Mouse (Mus musculus) neural tube, embryonic 14.5 days (tissue): ENCODE data around the gene Sipa1. TPM values are rescaled to one million over a fixed set of nuclear protein-coding genes. Genes with fewer than 3 reads are reported as not detected.
A peak's percentile ranks its signal among the peaks of the same experiment; 100 is the strongest.

ENCODE experiments used
- ATAC-seq: fragments of 200-750 bp; cut with Nextera tagmentation; 2 replicates; pipeline ENCODE4 v1.8.0; 2017; ENCODE audit warnings: low read depth, mild to moderate bottlenecking, moderate TSS enrichment, moderate library complexity
- H3K27ac ChIP-seq: fragments of 300-500 bp; sonication (generic); 2 replicates; pipeline ENCODE4 v1.5.1; 2014; ENCODE audit warnings: low read depth, mild to moderate bottlenecking, control low read depth, low read length, moderate library complexity, mixed read lengths
- H3K27me3 ChIP-seq: fragments of 300-500 bp; sonication (generic); 2 replicates; pipeline ENCODE4 v1.6.1; 2014; ENCODE audit warnings: low read length; ENCODE audit not compliant: control insufficient read depth, insufficient read depth
- H3K36me3 ChIP-seq: fragments of 300-500 bp; sonication (generic); 2 replicates; pipeline ENCODE4 v1.6.1; 2014; ENCODE audit warnings: low read length, mixed read lengths; ENCODE audit not compliant: control insufficient read depth, insufficient read depth
- H3K4me1 ChIP-seq: fragments of 300-500 bp; sonication (generic); 2 replicates; pipeline ENCODE4 v1.6.1; 2014; ENCODE audit warnings: low read length; ENCODE audit not compliant: control insufficient read depth, insufficient read depth
- H3K4me2 ChIP-seq: fragments of 300-500 bp; sonication (generic); 2 replicates; pipeline ENCODE4 v1.6.1; 2014; ENCODE audit warnings: mild to moderate bottlenecking, low read depth, low read length, control low read depth
- H3K4me3 ChIP-seq: fragments of 300-500 bp; sonication (generic); 2 replicates; pipeline ENCODE4 v1.5.1; 2014; ENCODE audit warnings: low read depth, low read length, control low read depth, mixed read lengths
- H3K9ac ChIP-seq: fragments of 300-500 bp; sonication (generic); replicated peaks from 2 replicates; pipeline ENCODE4 v1.6.1; 2014; ENCODE audit warnings: low read depth, mild to moderate bottlenecking, control low read depth, low read length, mixed read lengths
- H3K9me3 ChIP-seq: fragments of 300-500 bp; sonication (generic); 2 replicates; pipeline ENCODE4 v1.6.1; 2016; ENCODE audit warnings: low read length; ENCODE audit not compliant: control insufficient read depth
- WGBS: fragments of 180-500 bp; shearing (Covaris S2); extraction: QIAGEN DNeasy Blood & Tissue Kit; methylation state at CpG from one replicate; pipeline ENCODE4 v1.1.7; 2014; 5-methylcytosine and 5-hydroxymethylcytosine counted together
- polyA plus RNA-seq: library from polyadenylated mRNA; unstranded; fragments of >200 nt; fragmentation: Nextera tagmentation; extraction: Ambion mirVana; gene quantifications from 2 replicates; pipeline ENCODE4 v1.2.1, GENCODE M21; 2014

The Sipa1 gene
- polyA plus RNA-seq, 1 experiment from 2014 or later = 7.7 TPM

DNA sequence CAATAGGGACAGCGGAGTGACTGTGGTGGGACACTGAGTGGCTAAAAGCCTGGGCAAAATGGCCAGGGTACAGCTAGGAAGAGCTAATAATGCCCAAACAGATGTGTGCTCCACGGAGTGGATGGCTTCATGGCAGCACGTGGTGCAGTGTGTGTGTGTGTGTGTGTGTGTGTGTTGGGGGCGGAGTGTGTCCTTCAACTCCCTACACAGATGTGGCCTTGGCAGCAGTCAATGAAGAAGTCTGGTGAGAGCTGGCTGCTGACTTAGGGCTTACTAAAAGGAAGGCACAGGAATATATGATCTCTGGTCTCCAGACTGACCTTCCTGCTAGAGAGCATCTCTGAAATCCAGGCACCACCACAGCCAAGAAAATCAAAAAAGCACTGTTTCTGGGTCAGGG is 4.9 kb upstream of the Sipa1 start:
- 87% methylated on average over 4 of the region's 4 CpGs for WGBS
- Histone ChIP-seq H3K4me2 (no peak overlapping the region), H3K36me3 (peaks cover 58% of the 10 kb centered on the region), H3K4me1 (peaks cover 5% of the 10 kb centered on the region; the same call in 1 of the 2 replicates), H3K4me3 (no peak overlapping the region), H3K9ac (no peak overlapping the region), H3K9me3 (no peaks in the 10 kb centered on the region), H3K27ac (no peak overlapping the region), H3K27me3 (no peaks in the 10 kb centered on the region)
- ATAC-seq = no peak

DNA sequence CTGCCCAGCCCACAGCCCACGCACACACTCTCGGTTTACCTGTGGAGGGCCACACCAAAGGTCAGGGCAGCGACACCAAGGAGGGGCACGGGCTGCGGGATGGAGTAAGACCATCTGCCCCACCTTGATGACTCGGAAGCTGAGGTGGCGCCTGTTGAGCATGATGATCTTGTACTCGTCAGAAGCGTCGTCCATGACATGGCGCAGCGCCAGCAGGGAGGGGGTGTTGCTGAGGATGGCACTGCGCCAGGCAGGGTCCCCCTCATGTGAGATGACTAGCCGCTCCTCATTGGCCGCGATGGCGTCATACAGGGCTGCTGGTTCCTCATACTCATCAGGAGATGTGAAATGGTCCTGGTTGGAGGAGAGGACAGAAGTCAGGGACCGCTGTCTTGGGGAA is 2.9 kb upstream of the Sipa1 start:
- H3K9me3 ChIP-seq = no peaks in the 10 kb centered on the region
- ATAC-seq = no peak
- H3K36me3 ChIP-seq = peaks cover 40% of the 10 kb centered on the region
- no peaks in the 10 kb centered on the region for H3K27me3 ChIP-seq
- H3K4me1 ChIP-seq = peaks cover 5% of the 10 kb centered on the region; the same call in 1 of the 2 replicates
- H3K4me2 ChIP-seq = no peak overlapping the region
- no peak overlapping the region for H3K9ac ChIP-seq
- H3K4me3 ChIP-seq = no peak overlapping the region
- no peak overlapping the region for H3K27ac ChIP-seq
- WGBS = 95% methylated on average over 18 of the region's 18 CpGs

DNA sequence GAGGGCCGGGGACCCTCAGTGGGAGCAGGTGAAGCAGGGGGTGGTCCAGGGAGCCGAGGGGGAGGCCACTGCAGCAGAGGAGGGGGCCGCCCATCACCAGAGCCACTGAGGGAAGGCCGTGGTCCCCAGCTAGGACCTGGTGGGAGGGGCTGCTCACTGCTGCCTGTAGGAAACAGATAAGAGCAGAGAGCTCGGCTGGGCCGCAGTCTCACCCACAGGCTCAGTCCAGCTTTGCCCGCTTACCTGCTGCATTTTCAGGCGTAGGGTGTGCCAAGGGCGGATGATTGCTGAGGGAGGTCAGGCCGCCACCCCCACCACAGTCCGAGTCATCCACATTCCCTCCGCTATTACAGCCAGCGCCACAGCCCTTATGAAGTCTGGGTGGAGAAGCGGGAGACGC is 2.0 kb upstream of the Sipa1 start:
- no peak overlapping the region for H3K9ac ChIP-seq
- H3K4me3 ChIP-seq = no peak overlapping the region
- no peak overlapping the region for H3K4me2 ChIP-seq
- H3K9me3 ChIP-seq = no peaks in the 10 kb centered on the region
- H3K36me3 ChIP-seq = peaks cover 36% of the 10 kb centered on the region
- H3K4me1 ChIP-seq = peaks cover 5% of the 10 kb centered on the region; the same call in 1 of the 2 replicates
- H3K27ac ChIP-seq = no peak overlapping the region
- no peak for ATAC-seq
- 95% methylated on average over 15 of the region's 15 CpGs for WGBS
- H3K27me3 ChIP-seq = no peaks in the 10 kb centered on the region

DNA sequence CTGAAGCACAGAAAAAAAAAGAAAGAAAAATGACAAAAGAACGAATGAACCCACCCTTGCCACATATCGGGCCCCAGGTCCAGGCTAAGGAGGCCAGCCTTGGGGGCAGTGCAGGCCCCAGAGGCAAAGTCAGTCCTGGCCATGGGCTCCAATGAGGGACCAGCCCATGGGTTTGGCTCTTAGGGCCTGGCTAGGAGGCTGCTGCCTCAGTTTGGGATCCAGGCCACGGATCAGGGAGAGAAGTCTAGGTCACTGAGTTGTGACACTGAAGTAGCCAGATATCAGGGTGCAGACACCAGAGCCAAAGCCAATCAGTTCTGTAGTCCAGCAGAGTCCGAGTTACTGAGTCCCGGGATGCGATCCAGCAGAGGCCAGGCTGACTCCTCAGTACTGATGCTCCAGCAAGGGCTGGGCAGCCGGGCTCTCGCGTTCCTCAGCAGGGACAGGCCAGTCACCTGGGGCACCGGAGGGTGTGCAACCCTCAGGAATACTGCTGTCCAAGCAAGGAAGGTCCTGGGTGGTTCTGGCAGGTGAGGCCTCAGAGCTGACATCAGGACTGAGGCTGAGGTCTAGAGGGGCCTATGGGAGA is 1.3 kb upstream of the Sipa1 start:
- ATAC-seq = no peak
- WGBS = 93% methylated on average over 10 of the region's 10 CpGs
- no peak overlapping the region for H3K4me3 ChIP-seq
- peaks cover 5% of the 10 kb centered on the region; the same call in 1 of the 2 replicates for H3K4me1 ChIP-seq
- H3K36me3 ChIP-seq = peaks cover 33% of the 10 kb centered on the region
- no peaks in the 10 kb centered on the region for H3K9me3 ChIP-seq
- H3K4me2 ChIP-seq = no peak overlapping the region
- H3K27ac ChIP-seq = no peak overlapping the region
- no peaks in the 10 kb centered on the region for H3K27me3 ChIP-seq
- H3K9ac ChIP-seq = no peak overlapping the region

- Histone ChIP-seq H3K36me3 (peaks cover 26% of the 10 kb centered on the region), H3K27ac (peak overlapping the region; percentile 17; the same call in 1 of the 2 replicates), H3K27me3 (no peaks in the 10 kb centered on the region), H3K4me1 (peaks cover 5% of the 10 kb centered on the region; the same call in 1 of the 2 replicates), H3K9me3 (no peaks in the 10 kb centered on the region), H3K4me3 (no peak overlapping the region), H3K4me2 (peak overlapping the region; percentile 48), H3K9ac (no peak overlapping the region)
- WGBS = 80% methylated on average over 8 of the region's 8 CpGs
- no peak for ATAC-seq
These were observed 1.2 kb downstream of the Sipa1 start for GRCm38 (mm10) chr19:5662310-5662709.

GRCm38 (mm10) chr19:5660942-5661751 is 2.4 kb downstream of the Sipa1 start:
- Histone ChIP-seq H3K27me3 (no peaks in the 10 kb centered on the region; the same call in 1 of the 2 replicates), H3K36me3 (peaks cover 16% of the 10 kb centered on the region), H3K4me2 (peak overlapping the region; percentile 8; the same call in 1 of the 2 replicates), H3K4me1 (peaks cover 5% of the 10 kb centered on the region; the same call in 1 of the 2 replicates), H3K4me3 (no peak overlapping the region), H3K27ac (no peak overlapping the region), H3K9me3 (no peaks in the 10 kb centered on the region), H3K9ac (no peak overlapping the region)
- ATAC-seq = no peak
- WGBS = 83% methylated on average over 16 of the region's 16 CpGs

DNA sequence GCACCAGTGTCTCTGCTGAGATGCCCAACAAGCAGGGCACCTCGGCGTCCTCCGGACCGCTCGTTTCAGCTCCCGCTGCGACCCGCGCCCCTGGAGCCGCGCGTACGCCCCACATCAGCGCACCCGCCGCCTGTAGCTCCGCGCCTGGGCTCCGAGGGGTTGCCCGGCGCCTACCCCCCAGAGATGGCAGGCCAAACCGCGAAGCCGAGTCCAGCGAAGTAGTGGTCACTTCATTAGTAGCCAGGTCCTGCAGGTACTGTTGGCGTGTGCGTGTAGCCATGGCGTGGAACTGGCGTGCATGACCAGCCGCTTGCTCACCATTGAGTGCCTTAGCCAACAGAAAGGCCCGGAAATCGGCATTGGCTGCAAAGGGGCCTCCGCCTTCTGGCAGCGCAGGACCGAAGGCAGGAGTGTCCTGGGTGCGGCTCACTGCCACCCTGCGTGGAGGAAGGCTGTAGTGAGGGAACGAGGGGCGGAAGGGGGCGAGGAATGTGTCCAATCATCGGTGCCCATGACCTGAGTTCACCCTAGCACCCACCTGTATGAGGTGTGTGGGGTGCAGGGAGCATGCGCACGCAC is 8.7 kb downstream of the Sipa1 start:
- Histone ChIP-seq H3K27me3 (peaks cover 18% of the 10 kb centered on the region), H3K36me3 (peaks cover 4% of the 10 kb centered on the region; the same call in 1 of the 2 replicates), H3K27ac (no peak overlapping the region), H3K9me3 (no peaks in the 10 kb centered on the region), H3K4me1 (peaks cover 14% of the 10 kb centered on the region; the same call in 1 of the 2 replicates), H3K9ac (peak overlapping the region; percentile 46; the same call in 1 of the 2 replicates), H3K4me3 (peak overlapping the region; percentile 26), H3K4me2 (peak overlapping the region; percentile 45)
- ATAC-seq = 0 out of 2 replicates have a peak, but pooled peaks have one; percentile 23
- 11% methylated on average over 43 of the region's 43 CpGs for WGBS

DNA sequence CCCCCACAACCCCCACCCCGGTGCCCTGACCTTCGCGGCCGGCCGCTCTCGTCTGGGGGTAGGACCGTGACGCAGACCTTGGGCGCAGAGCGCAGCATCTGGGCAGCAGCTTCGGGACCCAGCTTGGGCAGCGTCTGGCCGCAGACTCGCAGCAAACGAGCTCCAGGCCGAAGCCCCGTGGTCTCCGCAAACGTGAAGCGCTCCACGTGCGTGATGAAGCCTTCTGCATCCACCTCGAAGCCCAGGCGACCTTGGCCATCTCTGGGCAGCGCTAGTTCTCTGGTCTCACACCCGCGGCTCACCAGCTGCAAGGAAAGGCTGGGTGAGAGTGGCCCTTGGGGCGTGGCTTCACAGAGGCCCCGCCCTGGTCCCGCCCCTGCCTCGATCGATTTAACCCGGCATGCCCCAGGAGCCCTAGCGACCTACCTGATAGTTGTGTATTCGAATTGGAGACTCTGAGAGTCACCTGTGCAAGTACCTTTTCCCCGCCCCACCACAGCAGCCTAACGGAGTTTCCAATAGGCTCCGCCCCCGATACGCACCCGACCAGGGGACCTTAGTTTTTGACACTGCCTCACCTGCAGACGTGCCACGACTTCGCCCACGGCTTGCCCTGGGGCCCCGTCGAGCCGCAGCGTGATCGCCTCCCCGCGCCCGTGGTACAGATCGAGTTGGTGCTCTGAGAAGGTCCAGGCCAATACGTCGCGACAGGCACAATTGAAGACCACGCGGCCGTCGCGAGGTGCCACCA is 9.4 kb downstream of the Sipa1 start:
- H3K36me3 ChIP-seq = peaks cover 4% of the 10 kb centered on the region; the same call in 1 of the 2 replicates
- H3K4me2 ChIP-seq = peak overlapping the region; percentile 45
- peak overlapping the region; percentile 26 for H3K4me3 ChIP-seq
- WGBS = 6% methylated on average over 62 of the region's 62 CpGs
- peak overlapping the region; percentile 46 for H3K9ac ChIP-seq
- H3K9me3 ChIP-seq = no peaks in the 10 kb centered on the region
- no peak overlapping the region for H3K27ac ChIP-seq
- H3K27me3 ChIP-seq = peaks cover 18% of the 10 kb centered on the region
- peaks cover 17% of the 10 kb centered on the region for H3K4me1 ChIP-seq
- ATAC-seq = 0 out of 2 replicates have a peak, but pooled peaks have one; percentile 30
